Mouse (Mus musculus) embryonic fibroblast, embryonic 13.5 days (primary cell): ENCODE results near the gene Slc22a6.

ENCODE experiments used
- CTCF ChIP-seq: IDR thresholded peaks from 2 replicates; pipeline ENCODE4 v1.5.1; 2011; ENCODE audit warnings: mild to moderate bottlenecking, control low read depth, low read length, moderate library complexity, borderline replicate concordance; ENCODE audit not compliant: insufficient read depth
- POLR2A ChIP-seq: IDR thresholded peaks from 2 replicates; pipeline ENCODE4 v1.6.1; 2011; ENCODE audit warnings: low read depth, mild to moderate bottlenecking, control low read depth, low read length, moderate library complexity

- TF ChIP-seq CTCF (peak; percentile 48; the same call in 1 of the 2 replicates), POLR2A (no peak)
These were observed 44.5 kb downstream of the Slc22a6 start for GRCm38 (mm10) chr19:8662337-8662736.
